Mouse (Mus musculus) forebrain, embryonic 12.5 days (tissue): Measurements from ENCODE around the gene Ccdc59. TPM values are rescaled to one million over a fixed set of nuclear protein-coding genes. Genes with fewer than 3 reads are reported as not detected.

Experiments
- ATAC-seq: fragments of 200-750 bp; cut with Nextera tagmentation; 2 replicates; pipeline ENCODE4 v1.8.0; 2017; ENCODE audit warnings: moderate TSS enrichment; ENCODE audit not compliant: low FRiP score
- H3K27ac ChIP-seq: fragments of 300-500 bp; sonication (generic); 2 replicates; pipeline ENCODE4 v1.5.1; 2016; ENCODE audit warnings: mild to moderate bottlenecking
- H3K27me3 ChIP-seq: fragments of 300-500 bp; sonication (generic); 2 replicates; pipeline ENCODE4 v1.6.1; 2016; ENCODE audit warnings: mild to moderate bottlenecking
- H3K36me3 ChIP-seq: fragments of 300-500 bp; sonication (generic); replicated peaks from 2 replicates; pipeline ENCODE4 v1.6.1; 2016; ENCODE audit warnings: mild to moderate bottlenecking
- H3K4me1 ChIP-seq: fragments of 300-500 bp; sonication (generic); 2 replicates; pipeline ENCODE4 v1.6.1; 2016
- H3K4me2 ChIP-seq: fragments of 300-500 bp; sonication (generic); 2 replicates; pipeline ENCODE4 v1.6.1; 2016; ENCODE audit warnings: mild to moderate bottlenecking, moderate library complexity
- H3K4me3 ChIP-seq: fragments of 300-500 bp; sonication (generic); replicated peaks from 2 replicates; pipeline ENCODE4 v1.5.1; 2016; ENCODE audit warnings: mild to moderate bottlenecking
- H3K9ac ChIP-seq: fragments of 300-500 bp; sonication (generic); 2 replicates; pipeline ENCODE4 v1.6.1; 2016; ENCODE audit warnings: mild to moderate bottlenecking
- H3K9me3 ChIP-seq: fragments of 300-500 bp; sonication (generic); 2 replicates; pipeline ENCODE4 v1.6.1; 2016
- WGBS: fragments of 180-500 bp; shearing (Covaris S2); methylation state at CpG from one replicate; pipeline ENCODE4 v1.1.7; 2016; 5-methylcytosine and 5-hydroxymethylcytosine counted together
- polyA plus RNA-seq: library from polyadenylated mRNA; unstranded; fragments of >200 nt; fragmentation: Nextera tagmentation; extraction: Ambion mirVana; gene quantifications from 2 replicates; pipeline ENCODE4 v1.2.1, GENCODE M21; 2016

Gene Ccdc59
- polyA plus RNA-seq, 1 experiment from 2014 or later, result 52.6 TPM

- Histone ChIP-seq H3K9me3 (no peaks in the 10 kb centered on the region), H3K36me3 (no peaks in the 10 kb centered on the region), H3K27ac (no peak overlapping the region), H3K4me2 (no peak overlapping the region), H3K4me1 (no peaks in the 10 kb centered on the region), H3K27me3 (no peaks in the 10 kb centered on the region), H3K4me3 (no peak overlapping the region), H3K9ac (no peak overlapping the region)
- no peak for ATAC-seq
- WGBS, result 46% methylated on average over 4 of the region's 4 CpGs
These were observed 26.4 kb downstream of the Ccdc59 start for GRCm38 (mm10) chr10:105867312-105867711.

Other genes with a start within 250 kb of the Ccdc59 start
- gene Mettl25, start 313 bp downstream of the Ccdc59 start, polyA plus RNA-seq, result 14.7 and 16.2 TPM in 2 replicates